Mouse (Mus musculus) limb, embryonic 14.5 days (tissue): ENCODE results near the gene Src. TPM values are rescaled to one million over a fixed set of nuclear protein-coding genes. Genes with fewer than 3 reads are reported as not detected.

Experiments
- ATAC-seq: fragments of 200-750 bp; cut with Nextera tagmentation; 2 replicates; pipeline ENCODE4 v1.8.0; 2017; ENCODE audit warnings: low read depth, moderate number of reproducible peaks, moderate TSS enrichment; ENCODE audit not compliant: low FRiP score
- DNase-seq: peaks from one replicate; pipeline ENCODE4 v3.0.0-alpha.2; 2015; ENCODE audit warnings: low spot score
- H3K27ac ChIP-seq: fragments of 300-500 bp; sonication (generic); replicated peaks from 2 replicates; pipeline ENCODE4 v1.5.1; 2014; ENCODE audit warnings: low read depth, mild to moderate bottlenecking, low read length, moderate library complexity, mixed read lengths
- H3K27me3 ChIP-seq: fragments of 300-500 bp; sonication (generic); 2 replicates; pipeline ENCODE4 v1.6.1; 2014; ENCODE audit warnings: low read length, mixed read lengths; ENCODE audit not compliant: control insufficient read depth, insufficient read depth
- H3K36me3 ChIP-seq: fragments of 300-500 bp; sonication (generic); 2 replicates; pipeline ENCODE4 v1.6.1; 2014; ENCODE audit warnings: mild to moderate bottlenecking, low read length, moderate library complexity, mixed read lengths; ENCODE audit not compliant: control insufficient read depth, insufficient read depth
- H3K4me1 ChIP-seq: fragments of 300-500 bp; sonication (generic); 2 replicates; pipeline ENCODE4 v1.6.1; 2014; ENCODE audit warnings: antibody characterized with exemption, low read length, mixed read lengths; ENCODE audit not compliant: control insufficient read depth, insufficient read depth
- H3K4me2 ChIP-seq: fragments of 300-500 bp; sonication (generic); replicated peaks from 2 replicates; pipeline ENCODE4 v1.6.1; 2014; ENCODE audit warnings: low read depth, mild to moderate bottlenecking, low read length, moderate library complexity; ENCODE audit not compliant: severe bottlenecking
- H3K4me3 ChIP-seq: fragments of 300-500 bp; sonication (generic); replicated peaks from 2 replicates; pipeline ENCODE4 v1.5.1; 2014; ENCODE audit warnings: low read length
- H3K9ac ChIP-seq: fragments of 300-500 bp; sonication (generic); 2 replicates; pipeline ENCODE4 v1.6.1; 2014; ENCODE audit warnings: mild to moderate bottlenecking, low read depth, low read length, moderate library complexity; ENCODE audit not compliant: severe bottlenecking
- H3K9me3 ChIP-seq: fragments of 300-500 bp; sonication (generic); 2 replicates; pipeline ENCODE4 v1.6.1; 2016; ENCODE audit warnings: low read length; ENCODE audit not compliant: control insufficient read depth
- POLR2A ChIP-seq: fragments of 200-500 bp; IDR thresholded peaks from 2 replicates; pipeline ENCODE4 v1.8.0; 2012; ENCODE audit warnings: inconsistent platforms, mild to moderate bottlenecking, moderate library complexity, borderline replicate concordance; ENCODE audit not compliant: insufficient read depth, insufficient read length; ENCODE audit errors: extremely low read depth
- WGBS: fragments of 180-500 bp; shearing (Covaris S2); extraction: QIAGEN DNeasy Blood & Tissue Kit; methylation state at CpG from one replicate; pipeline ENCODE4 v1.1.7; 2014; 5-methylcytosine and 5-hydroxymethylcytosine counted together
- polyA plus RNA-seq, 2 experiments: library from polyadenylated mRNA; depleted of rRNA in 1 of 2; stranded (reverse) in 1 of 2; unstranded in 1 of 2; fragments of >200 nt; fragmentation: Nextera tagmentation in 1 of 2; extraction: Ambion mirVana in 1 of 2; gene quantifications; 2 replicates each; pipeline versions ENCODE4 v1.2.1 to v1.2.3; 2012 to 2014

Src gene
- polyA plus RNA-seq, 2 experiments = 15.9 to 43.6 TPM

- H3K27ac ChIP-seq = peak overlapping the region; percentile 26; the same call in 1 of the 2 replicates
- TF ChIP-seq POLR2A = no peak
- peaks cover 43% of the 10 kb centered on the region for H3K4me1 ChIP-seq
- no peaks in the 10 kb centered on the region for H3K27me3 ChIP-seq
- no peak overlapping the region for H3K4me2 ChIP-seq
- no peak overlapping the region for H3K9ac ChIP-seq
- no peak for ATAC-seq
- 70% methylated on average over 7 of the region's 7 CpGs for WGBS
- H3K4me3 ChIP-seq = no peak overlapping the region
- peaks cover 54% of the 10 kb centered on the region for H3K36me3 ChIP-seq
- H3K9me3 ChIP-seq = no peaks in the 10 kb centered on the region
- DNase-seq = no peak
These were observed 11.5 kb downstream of the Src start for GRCm38 (mm10) chr2:157429735-157430134.

- WGBS = 72% methylated on average over 4 of the region's 4 CpGs
- TF ChIP-seq POLR2A = no peak
- H3K4me2 ChIP-seq = no peak overlapping the region
- H3K4me1 ChIP-seq = peaks cover 42% of the 10 kb centered on the region
- no peak overlapping the region; the same call in 1 of the 2 replicates for H3K9ac ChIP-seq
- no peak overlapping the region for H3K4me3 ChIP-seq
- no peak overlapping the region for H3K27ac ChIP-seq
- DNase-seq (no peak), ATAC-seq (no peak)
- H3K27me3 ChIP-seq = no peaks in the 10 kb centered on the region
- peaks cover 61% of the 10 kb centered on the region for H3K36me3 ChIP-seq
- H3K9me3 ChIP-seq = no peaks in the 10 kb centered on the region
These were observed 12.6 kb downstream of the Src start for GRCm38 (mm10) chr2:157430667-157431429.

GRCm38 (mm10) chr2:157431912-157432311, 13.7 kb downstream of the Src start:
- Histone ChIP-seq H3K4me3 (no peak overlapping the region), H3K4me1 (peaks cover 42% of the 10 kb centered on the region), H3K27ac (0 out of 2 replicates have a peak overlapping the region, but pooled peaks have one; percentile 3), H3K4me2 (no peak overlapping the region), H3K27me3 (no peaks in the 10 kb centered on the region), H3K9me3 (no peaks in the 10 kb centered on the region), H3K36me3 (peaks cover 64% of the 10 kb centered on the region), H3K9ac (no peak overlapping the region)
- no peak for TF ChIP-seq POLR2A
- no peak for ATAC-seq
- 82% methylated on average over 5 of the region's 5 CpGs for WGBS
- no peak for DNase-seq

- DNase-seq (no peak), ATAC-seq (no peak)
- WGBS = 83% methylated on average over 9 of the region's 9 CpGs
- no peaks in the 10 kb centered on the region for H3K9me3 ChIP-seq
- H3K4me2 ChIP-seq = no peak overlapping the region
- no peak for TF ChIP-seq POLR2A
- H3K27me3 ChIP-seq = no peaks in the 10 kb centered on the region
- H3K4me3 ChIP-seq = no peak overlapping the region
- H3K36me3 ChIP-seq = peaks cover 61% of the 10 kb centered on the region
- no peak overlapping the region for H3K9ac ChIP-seq
- H3K4me1 ChIP-seq = peaks cover 36% of the 10 kb centered on the region
- H3K27ac ChIP-seq = peak overlapping the region; percentile 3; the same call in 1 of the 2 replicates
These were observed 14.2 kb downstream of the Src start for GRCm38 (mm10) chr2:157432476-157432875.

- WGBS = 29% methylated on average over 9 of the region's 9 CpGs
- Histone ChIP-seq H3K27ac (peak overlapping the region; percentile 74), H3K27me3 (no peaks in the 10 kb centered on the region), H3K9me3 (no peaks in the 10 kb centered on the region), H3K9ac (peak overlapping the region; percentile 34; the same call in 1 of the 2 replicates), H3K36me3 (peaks cover 60% of the 10 kb centered on the region), H3K4me3 (no peak overlapping the region), H3K4me1 (peaks cover 36% of the 10 kb centered on the region), H3K4me2 (peak overlapping the region; percentile 21; the same call in 1 of the 2 replicates)
- no peak for DNase-seq
- ATAC-seq = no peak
- no peak for TF ChIP-seq POLR2A
These were observed 15.8 kb downstream of the Src start for GRCm38 (mm10) chr2:157434041-157434440.
